Mouse (Mus musculus) retina, embryonic 14.5 days (tissue): ENCODE results near the gene Smyd5.

Experiments
- DNase-seq: peaks from one replicate; pipeline ENCODE4 v3.0.0-alpha.2; 2015; ENCODE audit warnings: low spot score

The Smyd5 gene

DNA sequence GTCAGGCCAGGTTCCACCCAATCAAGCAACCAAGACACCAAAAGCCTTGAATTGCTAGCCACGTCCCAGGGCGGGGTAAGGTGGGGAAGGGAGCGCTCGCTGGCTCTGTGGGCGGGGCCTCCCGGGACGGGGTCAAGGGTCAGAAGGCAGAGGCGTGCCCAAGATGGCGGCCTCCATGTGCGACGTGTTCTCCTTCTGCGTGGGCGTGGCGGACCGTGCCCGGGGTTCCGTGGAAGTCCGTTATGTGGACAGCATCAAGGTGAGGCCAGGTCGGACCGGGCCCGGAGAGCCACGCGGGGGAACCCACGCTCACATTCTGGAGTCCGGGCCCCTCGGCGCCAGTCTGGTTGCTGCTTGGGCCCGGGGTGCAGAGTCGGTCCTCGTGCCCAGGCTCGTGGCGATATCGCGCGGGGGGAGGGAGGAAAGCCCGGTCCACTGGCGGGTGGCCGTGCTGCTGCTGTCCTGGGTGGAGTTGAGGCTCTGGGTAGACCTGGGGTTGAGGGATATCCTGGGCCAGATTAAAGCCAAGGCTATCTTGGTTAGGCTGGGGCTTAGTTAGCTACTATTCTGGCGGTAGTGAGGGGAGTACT, at the start of gene Smyd5:
Gene Smyd5 (plus strand): TSS at position 148 of the 590 bp plus-strand sequence.
- peak; percentile 76 for DNase-seq

DNA sequence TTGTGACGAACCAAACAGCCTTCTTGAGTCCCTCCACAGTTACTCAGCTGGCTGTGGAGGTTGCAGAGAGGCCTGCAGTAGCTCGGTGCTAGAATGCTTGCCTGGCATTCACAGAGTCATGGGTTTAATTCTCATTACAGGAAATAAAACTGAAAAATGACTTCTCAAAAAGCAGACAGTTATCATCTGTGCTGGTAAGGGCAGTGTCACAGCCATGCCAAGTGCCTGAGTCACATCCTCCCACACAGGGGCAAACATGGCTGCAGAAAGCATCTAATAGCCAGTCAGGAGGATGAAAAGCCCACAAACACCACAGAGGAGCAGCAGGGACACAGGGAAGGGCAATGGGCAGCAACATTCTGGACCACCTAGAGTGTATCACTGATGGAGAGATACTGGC, 49.0 kb upstream of the Smyd5 start:
- no peak for DNase-seq

DNA sequence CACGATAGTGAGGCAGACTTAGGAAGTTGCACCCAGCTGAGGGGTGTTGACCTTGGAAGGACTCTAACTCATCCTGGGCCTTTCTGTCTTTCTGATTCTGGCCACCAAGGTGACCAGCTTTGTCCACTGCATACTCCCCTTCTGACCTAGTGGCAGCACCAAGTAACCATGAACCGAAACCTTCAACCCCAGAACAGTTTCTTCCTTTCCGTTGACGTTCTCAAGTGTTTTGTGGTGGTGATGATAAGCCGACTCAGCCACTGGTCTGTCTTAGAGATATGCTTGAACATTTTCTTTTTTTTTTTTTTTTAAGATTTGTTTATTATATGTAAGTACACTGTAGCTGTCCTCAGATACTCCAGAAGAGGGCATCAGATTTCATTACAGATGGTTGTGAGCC, 43.2 kb upstream of the Smyd5 start:
- no peak for DNase-seq

DNA sequence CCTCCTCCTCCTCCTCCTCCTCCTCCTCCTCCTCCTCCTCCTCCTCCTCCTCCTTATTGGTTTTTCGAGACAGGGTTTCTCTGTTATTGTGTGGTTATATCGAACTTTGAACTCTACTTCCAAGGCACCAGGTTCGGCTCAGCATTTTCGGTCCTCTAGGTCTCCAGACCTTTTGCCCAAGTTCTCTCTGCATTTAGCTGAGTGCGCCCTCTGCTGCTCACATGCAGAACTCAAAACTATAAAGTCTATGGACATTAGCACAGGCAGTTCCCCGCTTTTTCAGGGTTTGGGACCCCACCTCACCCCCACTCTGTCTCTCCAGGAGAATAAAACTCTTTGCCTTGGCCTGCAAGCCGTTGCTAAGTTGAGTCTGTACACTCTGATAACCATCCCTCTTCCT, 40.0 kb upstream of the Smyd5 start:
- DNase-seq = peak; percentile 77

DNA sequence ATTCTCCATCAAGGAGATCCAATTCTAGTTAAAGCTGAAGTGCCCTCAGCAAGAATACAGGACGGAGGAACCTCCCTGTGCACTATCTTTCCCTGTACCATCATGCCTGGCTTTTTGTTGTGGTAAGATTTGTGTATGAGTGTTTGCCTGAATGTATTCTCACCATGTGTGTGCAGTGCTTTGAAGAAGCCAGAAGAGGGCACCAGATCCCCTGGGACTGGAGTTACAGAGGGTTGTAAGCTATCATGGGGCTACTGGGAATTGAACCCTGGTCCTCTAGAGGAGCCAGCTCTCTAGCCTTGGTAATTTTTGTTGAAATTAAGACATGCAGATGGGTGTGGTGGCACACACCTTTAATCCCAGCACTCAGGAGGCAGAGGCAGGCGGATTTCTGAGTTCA, 36.4 kb upstream of the Smyd5 start:
- no peak for DNase-seq

DNA sequence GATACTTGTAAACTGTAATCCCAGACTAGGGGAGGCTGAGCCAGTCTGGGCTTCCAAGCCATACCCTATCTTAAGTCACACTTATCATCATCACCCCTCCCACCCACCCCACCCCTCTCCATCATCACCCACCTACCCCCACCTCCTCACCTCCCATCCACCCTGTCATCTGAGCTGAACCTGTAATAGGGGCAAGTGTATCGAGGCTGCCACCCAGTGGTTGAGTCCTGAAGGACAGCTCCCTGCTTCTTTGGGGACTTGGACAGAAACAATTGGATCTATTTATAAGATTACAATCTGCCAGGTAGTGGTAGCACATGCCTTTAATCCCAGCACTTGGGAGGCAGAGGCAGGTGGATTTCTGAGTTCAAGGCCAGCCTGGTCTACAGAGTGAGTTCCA, 34.6 kb upstream of the Smyd5 start:
- DNase-seq = peak; percentile 51

DNA sequence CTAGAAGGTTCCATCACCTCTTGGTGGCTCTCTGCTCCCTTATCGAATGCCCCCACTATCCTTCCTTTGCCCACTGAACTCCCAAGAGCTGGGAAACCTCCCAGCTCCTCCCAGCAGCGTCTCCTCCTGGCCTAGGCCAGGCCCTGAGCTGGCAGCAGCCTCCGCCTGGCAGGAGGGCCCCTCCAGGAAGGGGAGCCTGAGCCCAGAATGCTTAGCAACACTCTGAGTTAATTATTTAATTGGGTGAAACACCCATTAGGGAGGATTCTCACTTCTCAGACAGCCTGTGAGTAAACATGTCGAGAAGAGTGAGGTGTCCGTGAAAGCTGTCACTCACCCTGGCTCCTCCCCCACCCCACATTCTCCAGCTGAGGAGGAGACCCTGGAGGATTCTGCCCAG, 32.1 kb upstream of the Smyd5 start:
- DNase-seq = no peak

DNA sequence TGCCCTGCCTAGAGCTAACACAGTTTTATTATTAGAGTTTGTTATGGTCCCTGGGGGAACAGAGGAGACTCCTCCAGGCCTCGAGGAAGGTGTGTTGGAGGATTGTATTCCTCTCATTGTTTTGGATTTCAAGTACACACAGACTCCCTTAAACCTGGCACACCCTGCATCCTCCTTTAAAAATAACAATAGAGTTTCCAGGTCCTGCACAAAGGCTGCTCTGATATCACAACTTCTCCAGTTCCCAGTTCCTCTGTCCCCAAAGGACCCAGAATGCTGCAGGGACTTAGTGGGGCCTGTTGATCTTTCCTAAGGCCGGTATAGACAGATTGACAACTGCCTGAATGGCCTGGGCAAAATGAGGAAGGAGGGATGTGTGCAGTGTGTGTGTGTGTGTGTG, 29.2 kb upstream of the Smyd5 start:
- no peak for DNase-seq

DNA sequence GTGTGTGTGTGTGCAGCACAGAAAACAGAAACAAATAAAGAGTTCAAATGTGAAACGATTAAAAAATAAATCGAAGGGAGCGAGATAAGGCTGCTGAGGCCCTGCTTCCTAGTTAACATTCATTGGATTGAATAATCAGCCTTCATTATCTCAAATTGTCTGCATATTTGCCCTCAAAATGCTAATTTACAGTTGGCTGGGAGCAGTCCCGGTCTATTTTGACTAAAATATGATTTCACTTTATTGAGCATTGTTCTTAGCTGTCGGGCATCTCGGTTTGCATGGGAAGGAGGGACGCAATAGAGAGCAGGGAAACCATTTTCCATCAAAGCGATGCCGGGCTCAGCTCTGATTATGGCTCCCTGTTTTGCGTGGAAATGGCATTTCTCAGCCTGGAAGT, 28.8 kb upstream of the Smyd5 start:
- DNase-seq = no peak

DNA sequence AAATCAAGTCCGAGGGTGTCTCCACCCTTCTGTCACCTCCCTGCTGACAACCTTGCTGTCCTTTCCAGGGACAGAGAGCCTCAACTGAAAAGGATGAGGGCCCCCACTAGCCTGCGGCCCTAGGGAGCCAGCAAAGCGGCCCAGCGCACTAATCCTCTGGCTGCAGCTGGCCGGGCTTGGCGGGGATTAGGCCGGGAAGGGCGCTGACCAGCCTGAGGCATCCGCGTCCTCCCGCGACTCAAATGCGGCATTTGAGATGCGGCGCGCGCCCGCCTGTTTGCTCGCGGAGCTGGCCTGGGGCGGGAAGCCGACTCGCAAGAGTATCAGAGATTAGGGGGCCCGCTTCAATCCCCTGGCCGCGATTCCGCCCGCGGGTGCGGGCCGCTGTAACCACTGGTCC, 22.8 kb upstream of the Smyd5 start:
- DNase-seq = peak; percentile 61

DNA sequence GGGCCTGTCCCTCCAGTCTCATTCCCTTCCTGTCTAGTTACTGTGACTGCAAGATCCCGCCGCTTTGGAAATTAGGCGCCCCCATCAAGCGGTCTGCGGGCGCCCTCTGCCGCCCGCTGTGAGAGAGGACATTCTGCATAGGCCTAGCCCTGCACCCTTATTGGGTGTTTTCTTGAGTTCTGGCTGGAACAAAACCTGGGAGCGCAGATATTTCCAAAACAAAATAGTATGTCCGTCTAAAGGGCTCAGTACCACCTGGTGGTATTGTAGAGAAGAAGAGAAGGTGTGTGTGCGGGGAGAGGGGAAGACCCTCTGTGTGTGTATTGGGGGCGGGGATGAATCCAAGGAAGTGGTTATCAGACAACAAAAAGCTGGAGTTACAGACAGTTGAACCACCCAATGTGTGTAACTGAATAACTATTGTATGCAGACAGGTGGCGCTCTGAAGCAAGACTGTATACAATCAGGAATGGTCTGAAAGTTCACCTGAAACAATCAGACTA, 21.0 kb upstream of the Smyd5 start:
- peak; percentile 85 for DNase-seq

DNA sequence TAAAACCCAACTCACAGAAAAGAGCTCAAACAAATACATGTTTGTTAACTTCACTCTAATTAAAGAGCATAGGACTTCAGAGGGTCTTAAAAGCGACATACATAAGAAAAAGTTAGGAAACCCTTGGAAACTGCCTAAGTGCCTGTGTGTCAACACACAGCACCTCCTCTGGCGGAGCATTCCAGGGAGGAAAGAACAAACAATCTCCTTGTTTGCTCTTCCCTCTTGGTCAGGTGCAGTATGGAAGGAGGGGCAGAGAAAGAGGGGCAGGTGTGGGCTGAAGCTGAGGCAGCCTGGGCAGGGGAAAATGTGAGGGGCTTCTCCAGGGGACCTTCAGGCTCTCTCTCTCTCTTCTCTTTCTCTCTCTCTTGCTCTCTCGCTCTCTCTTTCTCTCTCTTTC, 16.0 kb upstream of the Smyd5 start:
- no peak for DNase-seq

DNA sequence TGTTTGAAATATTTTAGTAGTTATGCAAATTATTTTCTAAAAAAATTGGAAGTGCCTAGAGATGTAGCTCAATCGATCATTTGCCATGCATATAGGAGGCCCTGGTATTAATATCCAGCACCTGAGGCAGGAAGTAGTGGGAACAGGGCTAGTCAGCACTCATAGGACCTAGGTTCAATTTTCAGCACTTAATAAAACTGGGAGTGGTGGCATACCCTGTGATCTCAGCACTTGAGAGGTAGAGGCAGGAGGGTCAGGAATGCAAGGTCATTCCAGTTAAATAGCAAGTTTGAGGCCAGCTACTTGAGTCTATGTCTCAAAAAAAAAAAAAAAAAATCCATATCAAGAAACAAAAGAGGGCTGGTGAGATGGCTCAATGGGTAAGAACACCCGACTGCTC, 12.6 kb upstream of the Smyd5 start:
- DNase-seq = no peak

DNA sequence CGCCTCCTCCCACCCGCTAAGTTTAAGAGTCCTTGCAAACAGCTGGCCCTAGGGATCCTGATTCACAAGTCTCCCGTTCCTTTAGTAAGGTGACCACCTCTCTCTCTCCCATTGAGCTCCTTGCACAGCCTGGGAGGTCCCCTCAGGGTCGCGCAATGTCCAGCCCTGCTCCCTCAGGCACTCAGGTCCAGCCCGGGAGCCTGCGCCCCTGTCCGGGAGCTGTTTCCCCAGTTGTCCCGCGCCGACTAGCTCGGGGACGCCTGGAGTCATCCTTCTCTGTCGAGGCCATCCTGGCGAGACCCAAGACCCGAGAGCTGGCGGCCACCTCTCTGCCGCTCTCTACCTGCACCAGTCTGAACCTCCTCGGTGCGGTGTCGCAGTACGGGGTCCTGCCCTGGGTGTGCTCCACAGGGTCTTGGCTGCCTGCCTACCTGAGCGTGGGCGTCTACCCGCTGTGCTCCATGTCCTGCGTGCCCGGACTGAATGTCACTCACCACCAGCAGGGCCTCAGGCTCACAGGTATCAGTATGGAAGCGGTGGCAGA, 7.9 kb upstream of the Smyd5 start, which contains the start of gene Noto:
Gene Noto (plus strand): TSS at position 51 of the 544 bp plus-strand sequence.
- no peak for DNase-seq

DNA sequence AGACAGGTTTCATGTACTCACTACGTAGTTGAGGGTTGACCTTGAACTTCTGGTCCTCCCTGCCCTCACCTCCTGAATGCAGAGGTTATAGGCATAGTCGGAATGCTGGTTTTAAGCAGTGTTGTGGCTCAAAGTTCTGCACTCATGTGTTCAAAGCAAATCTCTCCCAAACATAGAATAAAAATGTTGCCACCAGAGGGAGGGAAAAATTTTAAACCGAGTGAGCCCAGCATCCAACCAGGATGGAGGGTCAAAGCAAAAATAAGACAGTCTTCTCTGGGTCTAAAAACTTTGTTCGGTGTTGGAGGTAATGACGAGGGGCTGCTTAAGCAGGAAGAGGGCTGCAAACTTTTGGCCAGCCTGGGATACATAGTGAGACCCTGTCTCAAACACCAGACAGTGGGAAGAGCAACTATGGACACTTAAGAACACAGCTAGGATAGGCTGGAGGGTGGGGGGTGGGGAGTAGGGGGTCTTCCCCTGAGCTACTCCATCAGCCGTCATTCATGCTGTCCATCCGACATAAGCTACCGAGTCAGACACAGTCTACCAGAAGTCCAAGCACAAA, 431 bp upstream of the Smyd5 start:
- DNase-seq = no peak

DNA sequence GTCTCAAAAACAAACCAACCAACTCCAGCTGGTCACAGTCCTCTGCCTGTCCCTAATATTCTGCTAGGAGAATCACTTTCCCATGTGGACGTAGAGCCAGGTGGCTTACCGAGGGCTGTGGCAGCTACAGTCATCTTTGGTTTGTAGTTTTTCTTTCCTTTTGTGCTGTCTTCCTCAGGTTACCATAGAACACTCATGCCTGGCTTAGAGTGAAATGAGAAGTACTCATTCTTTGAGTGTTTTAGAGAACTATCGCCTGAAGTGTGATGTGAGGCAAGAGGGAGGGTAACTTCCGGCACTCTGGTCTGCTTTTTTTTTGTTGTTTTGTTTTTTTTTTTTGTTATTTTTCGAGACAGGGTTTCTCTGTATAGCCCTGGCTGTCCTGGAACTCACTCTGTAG, 2.1 kb downstream of the Smyd5 start:
- no peak for DNase-seq

DNA sequence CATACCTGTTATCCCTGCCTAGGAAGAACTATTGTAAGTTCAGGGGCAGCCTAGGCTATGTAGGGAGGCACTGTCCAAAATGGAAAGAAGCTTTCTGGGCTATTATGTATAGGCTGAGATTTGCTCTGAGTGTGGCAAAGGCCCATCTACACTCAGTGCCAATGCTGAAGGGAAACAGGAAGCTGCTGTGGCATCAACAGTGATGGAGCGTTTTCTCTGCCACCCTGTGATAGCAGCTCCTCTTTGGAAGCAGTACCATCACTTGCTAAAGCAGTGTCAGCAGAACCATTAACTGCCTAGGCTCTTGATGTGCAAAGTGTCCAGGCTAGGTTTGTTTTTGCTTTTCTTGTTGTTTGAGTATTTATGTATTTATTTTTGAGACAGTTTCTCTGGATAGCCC, 4.4 kb downstream of the Smyd5 start:
- DNase-seq = no peak

DNA sequence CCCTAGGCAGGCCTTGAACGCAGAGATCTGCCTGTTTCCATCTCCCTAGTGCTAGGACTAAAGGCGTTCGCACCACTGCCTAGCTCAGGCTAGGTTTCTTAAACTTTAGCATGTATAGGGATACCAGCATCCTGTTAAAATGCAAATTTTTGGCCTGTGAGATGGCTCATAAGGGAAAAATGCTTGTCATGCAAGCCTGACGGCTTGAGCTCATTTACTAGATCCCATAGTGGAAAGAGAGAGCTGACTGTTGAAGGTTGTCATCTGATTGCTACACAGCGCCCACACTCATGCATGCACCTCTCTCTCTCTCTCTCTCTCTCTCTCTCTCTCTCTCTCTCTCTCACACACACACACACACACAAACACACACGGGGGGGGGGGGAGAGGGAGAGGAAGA, 4.8 kb downstream of the Smyd5 start:
- DNase-seq = no peak

DNA sequence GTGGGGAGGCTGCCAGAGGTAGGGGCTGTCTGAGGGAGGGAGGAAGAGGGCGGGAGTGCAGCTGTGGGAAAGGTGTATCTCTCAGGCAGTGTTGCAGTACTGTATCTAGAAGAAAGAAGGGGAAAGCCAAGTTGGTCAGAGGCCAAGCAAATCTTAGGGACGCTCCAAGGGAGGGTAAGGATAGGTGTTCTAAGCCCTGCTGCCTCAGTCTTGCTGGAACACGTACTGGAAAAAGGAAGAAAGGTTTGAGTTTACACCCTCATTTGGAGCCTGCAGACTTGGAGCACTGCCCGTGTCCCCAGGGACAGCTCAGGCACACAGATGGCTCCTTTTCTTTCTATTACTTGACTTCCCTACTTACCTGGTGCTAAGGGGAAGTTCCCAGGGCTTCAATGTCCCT, 9.4 kb downstream of the Smyd5 start:
- no peak for DNase-seq

DNA sequence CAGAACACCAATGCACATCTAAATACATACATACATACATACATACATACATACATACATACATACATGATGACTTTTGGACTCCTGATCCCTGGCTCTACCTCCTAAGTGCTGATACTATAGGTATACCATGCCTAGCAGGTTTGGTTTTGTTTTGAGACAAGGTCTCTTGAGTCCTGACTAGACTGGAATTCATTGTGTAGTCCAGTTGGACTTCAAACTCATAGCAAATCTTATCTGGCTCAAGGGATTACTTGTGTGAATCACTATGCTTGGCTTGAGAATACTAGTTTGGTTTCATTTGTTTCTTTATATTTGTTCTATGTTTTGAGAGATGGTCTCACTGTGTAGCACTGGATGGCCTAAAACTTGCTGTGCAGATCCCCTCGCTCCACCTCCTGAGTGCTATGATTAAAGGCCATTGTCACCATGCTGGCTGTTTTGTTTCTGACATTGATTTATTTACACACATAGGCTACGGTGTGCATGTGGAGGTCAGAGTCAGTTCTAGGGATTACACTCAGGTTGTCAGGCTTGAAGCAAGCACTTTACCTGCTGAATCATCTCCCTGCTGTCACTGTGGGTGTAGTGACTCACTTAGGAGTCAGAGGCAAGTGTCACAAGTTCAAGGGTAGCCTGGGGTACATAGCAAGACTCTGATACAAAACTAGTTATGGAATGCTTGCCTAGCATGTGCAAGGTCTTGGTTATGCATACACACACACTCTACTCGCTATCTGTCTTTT, 11.9 kb downstream of the Smyd5 start:
- DNase-seq = no peak

DNA sequence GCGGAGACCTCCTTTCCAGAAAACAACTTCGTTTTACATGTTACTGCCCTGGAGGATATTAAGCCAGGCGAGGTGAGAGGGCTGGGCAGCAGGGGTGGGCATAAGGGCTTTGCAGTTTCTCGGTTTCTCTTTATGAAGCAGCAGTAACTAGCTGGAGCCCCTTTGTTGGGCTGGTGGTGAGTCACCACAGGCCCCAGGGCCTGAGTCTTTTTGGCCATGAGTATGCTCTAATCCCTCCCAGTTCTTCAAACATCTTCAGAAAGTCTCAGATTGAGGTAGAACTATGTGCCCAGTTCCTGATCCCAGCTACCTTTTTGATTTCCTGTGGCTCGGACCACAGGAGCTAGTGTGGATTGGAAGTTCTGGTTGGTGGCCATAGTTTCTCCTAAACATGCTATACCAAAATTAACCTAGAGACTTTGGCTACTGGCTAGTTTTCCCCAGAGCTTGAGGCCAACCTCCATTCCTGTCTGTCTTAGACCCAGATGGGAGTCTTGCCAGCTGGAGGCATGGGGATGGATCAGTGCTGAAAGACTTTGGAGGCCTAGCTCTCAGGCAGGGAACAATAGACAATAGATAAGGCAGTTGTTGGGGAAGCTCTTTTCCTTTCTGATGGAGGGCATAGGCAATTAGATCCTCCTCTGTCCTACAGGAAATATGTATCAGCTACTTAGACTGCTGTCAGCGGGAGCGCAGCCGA, 12.6 kb downstream of the Smyd5 start:
- no peak for DNase-seq

DNA sequence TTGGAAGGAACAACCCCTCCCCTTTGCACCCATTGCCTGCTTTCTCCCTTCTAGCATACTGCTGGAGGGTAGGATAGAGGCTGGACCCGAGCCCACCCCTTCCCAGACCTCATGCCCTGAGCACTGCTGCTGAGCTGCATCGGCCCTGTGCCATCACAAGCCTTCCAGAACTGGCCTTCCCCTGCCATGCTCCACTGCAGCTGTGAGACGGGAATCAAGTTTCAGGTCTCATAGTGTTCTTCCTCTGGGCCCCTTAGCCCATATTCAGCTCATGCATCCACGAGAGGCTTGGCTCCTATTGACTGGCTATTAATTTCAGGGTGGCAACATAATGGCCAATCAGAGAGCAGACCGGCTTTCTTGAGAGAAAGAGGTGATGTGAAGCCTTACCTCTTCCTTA, 13.5 kb downstream of the Smyd5 start:
- DNase-seq = no peak

DNA sequence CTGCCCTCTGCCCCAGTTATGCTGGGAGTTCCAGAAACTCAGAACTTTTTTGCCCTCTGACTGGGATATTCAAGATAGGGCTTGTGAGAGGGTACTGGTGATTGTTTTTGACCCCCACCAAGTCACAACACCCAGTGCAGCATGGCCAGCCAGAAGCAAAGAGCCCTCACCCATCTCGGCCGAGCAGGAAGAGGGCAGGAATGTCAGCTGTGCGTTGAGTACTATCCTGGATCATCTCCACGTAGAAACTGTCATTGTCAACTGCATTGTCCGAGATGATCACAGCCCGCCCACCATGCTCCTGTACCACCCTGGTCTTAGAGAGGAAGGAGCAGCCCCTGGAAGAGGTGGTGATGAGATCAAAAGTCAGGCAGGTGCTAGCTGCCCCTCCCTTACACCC, 15.6 kb downstream of the Smyd5 start:
- DNase-seq = no peak
